Comparison of ENCODE assay signal across 8 mouse cellular contexts in the genomic region with DNA sequence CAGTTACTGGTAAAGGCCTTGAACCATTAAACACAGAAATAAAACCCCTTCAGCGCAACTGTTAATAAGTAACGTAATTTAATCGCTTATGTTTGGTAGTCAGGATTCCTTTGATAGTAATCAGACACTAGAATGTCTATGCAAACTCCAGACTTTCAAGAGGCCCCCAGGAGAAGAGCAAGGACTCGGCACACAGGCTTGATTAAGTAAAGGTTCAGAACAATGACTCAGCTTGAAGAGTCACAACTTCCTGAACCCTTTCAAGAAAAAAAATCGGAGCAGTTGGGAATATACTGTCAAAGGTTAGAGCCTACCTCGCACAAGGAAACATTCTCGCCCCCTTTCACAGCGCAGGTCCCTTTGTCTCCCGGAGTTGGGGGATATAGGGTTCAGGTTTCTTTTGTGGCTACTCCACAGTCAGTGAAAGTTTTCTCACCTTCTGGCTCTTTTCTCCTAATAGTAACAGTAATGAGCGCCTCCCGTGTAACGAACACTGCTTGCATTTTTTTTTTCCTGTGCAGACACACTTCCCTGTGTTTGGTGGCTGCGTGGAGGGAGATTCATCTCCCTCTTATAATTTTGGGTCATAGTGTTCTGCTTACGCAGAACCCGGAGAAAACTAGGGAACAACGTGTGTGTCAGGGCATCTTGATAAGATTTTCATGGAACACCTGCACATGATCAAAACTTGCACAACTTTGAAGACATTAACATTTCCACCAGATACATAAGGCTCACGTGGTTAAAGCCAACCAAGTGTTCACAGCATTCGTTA. TPM values are rescaled to one million over a fixed set of nuclear protein-coding genes. Genes with fewer than 3 reads are reported as not detected.
DNase-seq lines count a peak whose midpoint lies in the region; ATAC-seq and TF ChIP-seq lines count a peak whose summit lies in the region.

No protein-coding gene starts in this region.

- peaks cover 13% of the 10 kb centered on the region for H3K36me3 ChIP-seq in heart, embryonic 10.5 days
- peaks cover 15% of the 10 kb centered on the region for H3K36me3 ChIP-seq in E14TG2a.4 (ENCODE audit: insufficient read depth, low read length)
- H3K36me3 ChIP-seq in erythroblast, embryonic 14.5 days (ENCODE audit: control insufficient read depth): peaks cover 50% of the 10 kb centered on the region
- peaks cover 4% of the 10 kb centered on the region; the same call in 1 of the 2 replicates for H3K36me3 ChIP-seq in limb, embryonic 14.5 days (ENCODE audit: control insufficient read depth, insufficient read depth, low read length)
- H3K36me3 ChIP-seq in stomach, embryonic 16.5 days (ENCODE audit: control insufficient read depth, insufficient read depth, low read length): no peaks in the 10 kb centered on the region

- no peak for TF ChIP-seq POLR2A in limb, embryonic 14.5 days (IDR thresholded peaks at IDR 0.05; ENCODE audit: borderline replicate concordance, extremely low read depth, insufficient read depth, insufficient read length)

- no peaks in the 10 kb centered on the region for H3K9me3 ChIP-seq in heart, embryonic 10.5 days
- H3K9me3 ChIP-seq in E14TG2a.4 (ENCODE audit: low read length): no peaks in the 10 kb centered on the region
- no peaks in the 10 kb centered on the region for H3K9me3 ChIP-seq in erythroblast, embryonic 14.5 days (ENCODE audit: control insufficient read depth, low read length)
- no peaks in the 10 kb centered on the region for H3K9me3 ChIP-seq in limb, embryonic 14.5 days (ENCODE audit: control insufficient read depth, low read length)
- no peaks in the 10 kb centered on the region for H3K9me3 ChIP-seq in stomach, embryonic 16.5 days (replicated peaks; ENCODE audit: control insufficient read depth, low read length)

- ATAC-seq in limb, embryonic 14.5 days (ENCODE audit: low FRiP score, low read depth): no peak
- ATAC-seq in stomach, embryonic 16.5 days (ENCODE audit: insufficient read depth, low FRiP score): no peak

- no peak for DNase-seq in heart, embryonic 10.5 days (ENCODE audit: low spot score)
- DNase-seq in heart, postnatal 10 days: no peak
- DNase-seq in limb, embryonic 14.5 days (ENCODE audit: low spot score): no peak
- DNase-seq in right cerebral cortex, postnatal 36 days (ENCODE audit: low spot score in 2 of 2): no peak
- DNase-seq in left cerebral cortex, adult 18-20 months (ENCODE audit: low spot score in 2 of 2): no peak

- no peaks in the 10 kb centered on the region for H3K27me3 ChIP-seq in heart, embryonic 10.5 days (ENCODE audit: insufficient read depth, poor library complexity, severe bottlenecking)
- peaks cover 40% of the 10 kb centered on the region for H3K27me3 ChIP-seq in E14TG2a.4 (ENCODE audit: insufficient read depth, low read length)
- no peaks in the 10 kb centered on the region for H3K27me3 ChIP-seq in erythroblast, embryonic 14.5 days (ENCODE audit: control insufficient read depth)
- H3K27me3 ChIP-seq in limb, embryonic 14.5 days (ENCODE audit: control insufficient read depth, insufficient read depth, low read length): no peaks in the 10 kb centered on the region
- no peaks in the 10 kb centered on the region for H3K27me3 ChIP-seq in stomach, embryonic 16.5 days (ENCODE audit: control insufficient read depth, insufficient read depth, low read length)

- peak overlapping the region; percentile 90 for H3K4me2 ChIP-seq in limb, embryonic 14.5 days (replicated peaks; ENCODE audit: low read depth, low read length, severe bottlenecking)
- peak overlapping the region; percentile 91 for H3K4me2 ChIP-seq in stomach, embryonic 16.5 days (ENCODE audit: low read depth, low read length)

- no peak for TF ChIP-seq CTCF in E14TG2a.4 (conservative IDR thresholded peaks at IDR 0.05; ENCODE audit: low read length)

- intact Hi-C loops in heart, postnatal 10 days (cut with DNase I): loop anchor here (5.0 to 10.0 kb wide), 2 partner anchors 56 to 208 kb away; a partner anchor contains a TSS

- 29% methylated on average over 18 of the region's 18 CpGs for WGBS in heart, embryonic 10.5 days
- WGBS in limb, embryonic 14.5 days: 17% methylated on average over 18 of the region's 18 CpGs
- WGBS in stomach, embryonic 16.5 days: 18% methylated on average over 18 of the region's 18 CpGs

- peak overlapping the region; percentile 89 for H3K4me3 ChIP-seq in heart, embryonic 10.5 days
- peak overlapping the region; percentile 82; the same call in 1 of the 2 replicates for H3K4me3 ChIP-seq in E14TG2a.4 (replicated peaks; ENCODE audit: low read length)
- H3K4me3 ChIP-seq in erythroblast, embryonic 14.5 days (replicated peaks): peak overlapping the region; percentile 86
- peak overlapping the region; percentile 66 for H3K4me3 ChIP-seq in limb, embryonic 14.5 days (replicated peaks; ENCODE audit: low read length)
- peak overlapping the region; percentile 81 for H3K4me3 ChIP-seq in stomach, embryonic 16.5 days (replicated peaks; ENCODE audit: low read length)

- H3K9ac ChIP-seq in limb, embryonic 14.5 days (ENCODE audit: low read depth, low read length, severe bottlenecking): peak overlapping the region; percentile 86
- H3K9ac ChIP-seq in stomach, embryonic 16.5 days (ENCODE audit: low read length): peak overlapping the region; percentile 91

- H3K27ac ChIP-seq in heart, embryonic 10.5 days: peak overlapping the region; percentile 99
- H3K27ac ChIP-seq in limb, embryonic 14.5 days (replicated peaks; ENCODE audit: low read depth, low read length): no peak overlapping the region
- H3K27ac ChIP-seq in stomach, embryonic 16.5 days (ENCODE audit: low read length): peak overlapping the region; percentile 88

- peaks cover 26% of the 10 kb centered on the region for H3K4me1 ChIP-seq in heart, embryonic 10.5 days
- peaks cover 55% of the 10 kb centered on the region for H3K4me1 ChIP-seq in E14TG2a.4 (replicated peaks; ENCODE audit: low read depth, low read length)
- H3K4me1 ChIP-seq in erythroblast, embryonic 14.5 days (ENCODE audit: control insufficient read depth): peaks cover 61% of the 10 kb centered on the region
- H3K4me1 ChIP-seq in limb, embryonic 14.5 days (ENCODE audit: control insufficient read depth, insufficient read depth, low read length): peaks cover 12% of the 10 kb centered on the region; the same call in 1 of the 2 replicates
- H3K4me1 ChIP-seq in stomach, embryonic 16.5 days (ENCODE audit: control insufficient read depth, insufficient read depth, low read length): 0 out of 2 replicates have a peak, but pooled peaks cover 10% of the 10 kb centered on the region

RNA-seq across cellular contexts. Expression of a gene that starts 1.1 kb away (rescaled TPM):
- 104 and 115 TPM in 2 replicates for polyA plus RNA-seq in heart, embryonic 10.5 days (2016; fragmentation: Nextera tagmentation; extraction: Ambion mirVana)
- total RNA-seq in heart, postnatal 10 days (2021): 10 to 100 TPM; 53.7 to 54.6 TPM
- polyA plus RNA-seq in erythroblast, embryonic 14.5 days (2012): 1.8 and 2.7 TPM in 2 replicates
- polyA plus RNA-seq in limb, embryonic 14.5 days (2012; rRNA removed): 39.1 and 41.3 TPM in 2 replicates
- 49.0 and 49.9 TPM in 2 replicates for polyA plus RNA-seq in limb, embryonic 14.5 days (2014; fragmentation: Nextera tagmentation; extraction: Ambion mirVana)
- 82.4 and 88.2 TPM in 2 replicates for polyA plus RNA-seq in stomach, embryonic 16.5 days (2015; fragmentation: Nextera tagmentation; extraction: Ambion mirVana)
- 10 to 100 TPM; 13.3 to 14.0 TPM for total RNA-seq in left cerebral cortex, adult 18-20 months (2021)

RNA-seq across cellular contexts. Expression of a gene that starts 36.8 kb away (rescaled TPM):
- polyA plus RNA-seq in heart, embryonic 10.5 days (2016; fragmentation: Nextera tagmentation; extraction: Ambion mirVana): 16.1 and 18.1 TPM in 2 replicates
- total RNA-seq in heart, postnatal 10 days (2021): 10 to 100 TPM; 13.8 to 16.6 TPM
- polyA plus RNA-seq in erythroblast, embryonic 14.5 days (2012): 0.07 and 0.15 TPM in 2 replicates
- polyA plus RNA-seq in limb, embryonic 14.5 days (2012; rRNA removed): 22.4 and 24.6 TPM in 2 replicates
- 28.9 and 33.0 TPM in 2 replicates for polyA plus RNA-seq in limb, embryonic 14.5 days (2014; fragmentation: Nextera tagmentation; extraction: Ambion mirVana)
- polyA plus RNA-seq in stomach, embryonic 16.5 days (2015; fragmentation: Nextera tagmentation; extraction: Ambion mirVana): 26.2 and 26.4 TPM in 2 replicates
- total RNA-seq in left cerebral cortex, adult 18-20 months (2021): 10 to 100 TPM; 26.8 to 31.2 TPM

RNA-seq across cellular contexts. Expression of a gene that starts 58.0 kb away (rescaled TPM):
- polyA plus RNA-seq in heart, embryonic 10.5 days (2016; fragmentation: Nextera tagmentation; extraction: Ambion mirVana): 19.3 and 23.5 TPM in 2 replicates
- total RNA-seq in heart, postnatal 10 days (2021): 10 to 100 TPM; 19.6 to 21.5 TPM
- polyA plus RNA-seq in erythroblast, embryonic 14.5 days (2012): 0.13 and 0.28 TPM in 2 replicates
- 29.9 and 32.3 TPM in 2 replicates for polyA plus RNA-seq in limb, embryonic 14.5 days (2012; rRNA removed)
- 33.4 and 34.8 TPM in 2 replicates for polyA plus RNA-seq in limb, embryonic 14.5 days (2014; fragmentation: Nextera tagmentation; extraction: Ambion mirVana)
- 20.8 and 21.7 TPM in 2 replicates for polyA plus RNA-seq in stomach, embryonic 16.5 days (2015; fragmentation: Nextera tagmentation; extraction: Ambion mirVana)
- total RNA-seq in left cerebral cortex, adult 18-20 months (2021): 10 to 100 TPM; 52.7 to 57.5 TPM

Comparison
In these comparisons a context has a peak if more than half of its experiments do, and no peak if none do; other contexts are left out.
1. RNA of a gene that starts 1.1 kb away (polyA plus RNA-seq): 104 to 115 TPM in heart, embryonic 10.5 days, 82.4 to 88.2 TPM in stomach, embryonic 16.5 days and 39.1 to 49.9 TPM in limb, embryonic 14.5 days; 1.8 to 2.7 TPM in erythroblast, embryonic 14.5 days; every median in the first group is over 10 times any median in the second.
2. RNA of a gene that starts 36.8 kb away (polyA plus RNA-seq): 22.4 to 33.0 TPM in limb, embryonic 14.5 days, 26.2 to 26.4 TPM in stomach, embryonic 16.5 days and 16.1 to 18.1 TPM in heart, embryonic 10.5 days; 0.07 to 0.15 TPM in erythroblast, embryonic 14.5 days; every median in the first group is over 10 times any median in the second.
3. RNA of a gene that starts 58.0 kb away (polyA plus RNA-seq): 29.9 to 34.8 TPM in limb, embryonic 14.5 days, 19.3 to 23.5 TPM in heart, embryonic 10.5 days and 20.8 to 21.7 TPM in stomach, embryonic 16.5 days; 0.13 to 0.28 TPM in erythroblast, embryonic 14.5 days; every median in the first group is over 10 times any median in the second.
4. Peak in every context shown above with its lines, with median percentiles within 50 percentile points of each other: H3K4me3 ChIP-seq.